Mouse (Mus musculus) gastrocnemius, postnatal 10 days (tissue): ENCODE measurements at regions not wholly inside any gene's neighbourhood (a gene's known extent, or its start where the extent isn't known, plus 50 kb on each side); places are given as distances from the start of the nearest gene placed in this dataset.
"Not testable (repeated sequence)": the region's sequence is repeated elsewhere in the genome, so short reads cannot be mapped to it uniquely, and the experiment has no call there.

Source experiments
- DNase-seq: peaks from one replicate; pipeline ENCODE4 v3.0.0; 2021; ENCODE audit warnings: mixed read lengths

DNA sequence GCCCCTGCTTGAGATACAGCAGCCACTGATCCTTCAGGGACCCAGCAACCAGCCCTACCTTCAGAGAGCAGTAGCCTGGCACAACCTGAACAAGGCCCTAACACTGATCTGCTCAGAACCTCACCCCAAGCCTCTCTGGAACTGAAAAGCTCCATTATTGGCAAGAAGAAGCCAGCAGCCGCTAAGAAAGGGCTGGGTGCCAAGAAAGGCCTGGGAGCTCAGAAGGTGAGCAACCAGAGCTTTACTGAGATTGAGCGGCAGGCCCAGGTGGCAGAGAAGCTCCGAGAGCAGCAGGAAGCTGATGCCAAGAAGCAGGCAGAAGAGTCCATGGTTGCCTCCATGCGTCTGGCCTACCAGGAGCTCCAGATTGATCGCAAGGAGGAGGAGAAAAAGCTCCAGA lies 74.4 kb upstream of the Oxtr start:
- peak; percentile 33 for DNase-seq

GRCm38 (mm10) chr6:112563659-112564058 lies 73.9 kb upstream of the Oxtr start:
- not testable (repeated sequence) for DNase-seq

DNA sequence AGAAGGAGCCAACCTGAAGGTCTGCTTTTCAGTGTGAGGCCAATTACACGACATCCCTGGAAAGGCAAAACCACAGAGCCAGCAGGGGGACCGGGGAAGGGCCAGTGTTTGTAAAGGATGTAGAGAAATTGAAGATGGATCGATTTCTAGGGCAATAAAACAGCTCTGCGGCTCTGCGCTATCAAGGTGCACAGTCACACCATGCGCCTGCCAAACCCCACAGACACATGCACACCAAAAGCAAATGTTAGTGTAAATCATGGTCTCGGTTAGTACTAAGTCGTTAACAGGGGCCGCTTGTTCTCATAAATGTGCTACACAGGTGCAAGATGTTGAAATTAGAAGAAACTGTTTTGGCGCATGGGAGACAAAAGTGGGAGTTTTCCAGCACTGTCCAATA lies 72.3 kb upstream of the Oxtr start:
- no peak for DNase-seq

- DNase-seq: no peak
These were observed 71.8 kb upstream of the Oxtr start for GRCm38 (mm10) chr6:112561568-112561967.

- DNase-seq: no peak
These were observed 69.8 kb upstream of the Oxtr start for GRCm38 (mm10) chr6:112559549-112559948.

GRCm38 (mm10) chr6:112557516-112557915 lies 67.8 kb upstream of the Oxtr start:
- no peak for DNase-seq

- no peak for DNase-seq
These were observed 66.8 kb upstream of the Oxtr start for GRCm38 (mm10) chr6:112556401-112557165.

GRCm38 (mm10) chr6:112554091-112554490 lies 64.3 kb upstream of the Oxtr start:
- DNase-seq: no peak

DNA sequence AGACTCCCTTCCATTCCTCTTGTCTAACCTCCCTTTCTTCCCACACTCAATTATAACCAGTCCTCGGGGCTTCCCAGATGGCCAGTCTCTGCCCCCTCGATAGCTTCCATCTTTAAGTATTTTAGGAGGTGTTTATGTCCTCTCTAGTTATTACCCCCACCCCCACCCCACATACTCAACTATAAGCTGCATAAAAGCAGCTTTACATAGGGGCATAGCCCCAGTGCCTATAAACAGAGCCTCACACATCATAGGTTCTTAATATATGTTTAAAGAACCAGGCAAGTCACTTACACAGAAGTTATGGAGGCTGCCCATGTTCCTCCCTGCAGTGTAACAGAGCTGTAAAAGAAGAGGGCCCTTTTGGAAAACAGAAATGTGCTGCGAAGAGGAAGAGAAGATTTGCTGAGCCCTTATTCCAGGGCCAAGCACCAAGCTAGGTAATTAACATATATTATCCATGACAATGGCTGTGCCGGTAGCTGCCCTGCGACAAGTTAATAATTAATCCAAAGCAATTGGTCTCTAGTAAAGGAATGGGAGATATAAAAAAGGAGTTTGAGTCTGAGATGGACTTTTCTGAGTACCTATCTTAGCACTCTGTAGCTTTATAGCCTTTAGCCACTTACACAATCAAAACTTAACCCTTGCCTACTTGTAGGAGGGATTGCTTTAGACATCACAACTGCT lies 63.6 kb upstream of the Oxtr start:
- DNase-seq: no peak

DNA sequence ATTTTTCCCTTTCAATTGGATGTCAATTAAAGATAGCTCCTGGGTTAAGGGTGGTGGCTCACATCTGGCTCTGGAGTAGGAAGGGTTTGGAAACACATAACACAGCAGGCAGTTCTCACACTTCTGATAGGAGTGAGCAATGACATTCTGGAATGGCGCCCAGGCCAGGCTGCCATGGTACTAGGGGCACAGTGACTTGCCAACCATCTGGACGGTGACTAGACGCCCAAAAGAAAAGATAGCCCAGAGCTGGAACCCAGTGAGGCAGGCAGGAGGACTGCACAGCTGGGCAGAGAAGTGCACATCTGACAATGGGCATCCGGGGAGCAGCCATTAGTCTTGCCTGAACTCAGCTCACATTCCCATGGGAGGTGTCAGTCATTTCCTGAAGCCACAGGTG lies 62.8 kb upstream of the Oxtr start:
- DNase-seq: no peak

DNA sequence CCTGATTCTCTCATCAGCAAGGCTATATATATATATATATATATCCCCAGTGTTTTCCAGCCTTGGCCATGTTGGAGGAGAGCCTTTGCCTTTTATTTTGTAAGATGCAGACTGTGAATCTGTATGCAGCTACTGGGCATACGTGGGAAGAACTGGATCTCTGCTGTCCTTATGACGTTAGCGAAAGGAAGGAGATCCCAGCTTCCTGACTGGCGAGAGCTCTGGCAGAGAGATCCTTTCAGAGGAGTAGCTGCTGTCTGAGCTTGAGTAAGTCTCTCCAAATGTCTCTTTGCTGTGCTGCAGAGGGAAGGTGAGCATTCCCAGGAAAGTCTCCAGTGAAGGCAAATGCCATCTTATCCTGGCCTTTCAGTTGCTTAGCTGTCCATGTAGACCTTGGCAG lies 61.6 kb upstream of the Oxtr start:
- no peak for DNase-seq

- DNase-seq: no peak
These were observed 57.5 kb upstream of the Oxtr start for GRCm38 (mm10) chr6:112547251-112547650.

GRCm38 (mm10) chr6:112546033-112546432 lies 56.3 kb upstream of the Oxtr start:
- no peak for DNase-seq

GRCm38 (mm10) chr6:112544315-112544714 lies 54.6 kb upstream of the Oxtr start:
- no peak for DNase-seq

- DNase-seq: no peak
These were observed 52.9 kb upstream of the Oxtr start for GRCm38 (mm10) chr6:112542692-112543091.
